8 mouse cellular contexts compared by ENCODE assay signal in genomic region chr8:3211456-3211855, GRCm38 (mm10).
DNase-seq lines count a peak whose midpoint lies in the region; ATAC-seq and TF ChIP-seq lines count a peak whose summit lies in the region.

No protein-coding gene starts in this region.

- no peak overlapping the region for H3ac ChIP-seq in myocyte (ENCODE audit: control insufficient read depth, insufficient read length)

- no peaks in the 10 kb centered on the region for H3K9me3 ChIP-seq in midbrain, embryonic 13.5 days

- H3K79me2 ChIP-seq in myocyte (ENCODE audit: control insufficient read depth, insufficient read depth) = no peaks in the 10 kb centered on the region

- no peak for TF ChIP-seq CTCF in lung, adult 2 months (IDR thresholded peaks at IDR 0.05; ENCODE audit: insufficient read depth, low read length)

- no peak overlapping the region for H3K9ac ChIP-seq in midbrain, embryonic 13.5 days (replicated peaks)

- no peaks in the 10 kb centered on the region for H3K36me3 ChIP-seq in myocyte (ENCODE audit: control insufficient read depth, insufficient read depth)
- H3K36me3 ChIP-seq in midbrain, embryonic 13.5 days = peaks cover 13% of the 10 kb centered on the region

- H3K4me3 ChIP-seq in lung, adult 2 months (replicated peaks; ENCODE audit: extremely low read depth, low read depth, low read length) = no peak overlapping the region
- H3K4me3 ChIP-seq in myocyte = no peak overlapping the region
- no peak overlapping the region for H3K4me3 ChIP-seq in midbrain, embryonic 13.5 days (replicated peaks)

- no peak for TF ChIP-seq POLR2A in lung, adult 2 months (IDR thresholded peaks at IDR 0.05; ENCODE audit: borderline replicate concordance, extremely low read depth, low read depth, low read length)
- no peak for TF ChIP-seq POLR2A in myocyte (IDR thresholded peaks at IDR 0.05; ENCODE audit: insufficient read length, low read depth)

- no peak overlapping the region for H3K4me2 ChIP-seq in myocyte (ENCODE audit: low read depth)
- H3K4me2 ChIP-seq in midbrain, embryonic 13.5 days (replicated peaks) = no peak overlapping the region

- 41% methylated on average over 9 of the region's 9 CpGs for WGBS in lung, adult 2 months
- 87% methylated on average over 9 of the region's 9 CpGs for WGBS in midbrain, embryonic 13.5 days

- no peaks in the 10 kb centered on the region for H3K27me3 ChIP-seq in myocyte (ENCODE audit: control insufficient read depth, insufficient read depth, insufficient read length)
- no peaks in the 10 kb centered on the region for H3K27me3 ChIP-seq in midbrain, embryonic 13.5 days

- DNase-seq in adrenal gland, adult 2 months = peak; percentile 74
- no peak for DNase-seq in adrenal gland, adult 18-20 months (ENCODE audit: low spot score in 2 of 2)
- peak; percentile 29 to 48 for DNase-seq in lung, adult 18-20 months
- no peak for DNase-seq in lung, adult 2 months
- DNase-seq in heart, postnatal 10 days = peak; percentile 65 to 67
- no peak for DNase-seq in T-cell, adult 2 months (ENCODE audit: low spot score)

- no peak for ATAC-seq in midbrain, embryonic 13.5 days

- no peak overlapping the region for H3K27ac ChIP-seq in midbrain, embryonic 13.5 days

- intact Hi-C loops in heart, postnatal 10 days (cut with DNase I) = no loop called here

- H3K4me1 ChIP-seq in lung, adult 2 months (ENCODE audit: control insufficient read depth, insufficient read depth, low read length) = peaks cover 22% of the 10 kb centered on the region
- no peaks in the 10 kb centered on the region; the same call in 1 of the 2 replicates for H3K4me1 ChIP-seq in midbrain, embryonic 13.5 days (replicated peaks)

TF ChIP-seq in myocyte, 11 proteins besides CTCF, POLR2A, EP300 and RAD21:
- no peak for TF ChIP-seq MAX (IDR thresholded peaks at IDR 0.05; ENCODE audit: low read depth)
- peak; percentile 88 for TF ChIP-seq TCF3 (IDR thresholded peaks at IDR 0.05; ENCODE audit: insufficient read length, low read depth)
- TF ChIP-seq POLR2AphosphoS2 (IDR thresholded peaks at IDR 0.05; ENCODE audit: insufficient read length, low read depth) = no peak
- TF ChIP-seq MYOD1 (IDR thresholded peaks at IDR 0.05; ENCODE audit: control insufficient read depth in 1 of 3, insufficient read length in 2 of 3, low read depth in 2 of 3) = peak; percentile 47 to 87 (median 80)
- TF ChIP-seq USF1 (IDR thresholded peaks at IDR 0.05; ENCODE audit: low read depth) = peak; percentile 27
- TF ChIP-seq E2F4 (IDR thresholded peaks at IDR 0.05; ENCODE audit: insufficient read depth) = no peak
- peak; percentile 90 to 97 (median 91) for TF ChIP-seq MYOG (IDR thresholded peaks at IDR 0.05; ENCODE audit: control insufficient read depth in 1 of 3, insufficient read depth in 1 of 3, insufficient read length in 2 of 3, low read depth in 2 of 3)
- no peak for TF ChIP-seq CEBPB (IDR thresholded peaks at IDR 0.05; ENCODE audit: insufficient read depth, poor library complexity, severe bottlenecking)
- no peak for TF ChIP-seq REST (IDR thresholded peaks at IDR 0.05; ENCODE audit: insufficient read depth, insufficient read length)
- peak; percentile 59 for TF ChIP-seq TCF12 (IDR thresholded peaks at IDR 0.05; ENCODE audit: insufficient read depth, poor library complexity, severe bottlenecking)

Comparison
In these comparisons a context has a peak if more than half of its experiments do, and no peak if none do; other contexts are left out.
1. DNase-seq: peak in adrenal gland, adult 2 months (single experiment), lung, adult 18-20 months (2 of 2) and heart, postnatal 10 days (2 of 2); none in adrenal gland, adult 18-20 months (0 of 2), lung, adult 2 months (single experiment) and T-cell, adult 2 months (single experiment).